Mouse (Mus musculus) embryonic facial prominence, embryonic 10.5 days (tissue): ENCODE data around the gene Olfr71. TPM values are rescaled to one million over a fixed set of nuclear protein-coding genes. Genes with fewer than 3 reads are reported as not detected.
A peak's percentile ranks its signal among the peaks of the same experiment; 100 is the strongest.

Experiments used
- DNase-seq: peaks from one replicate; pipeline ENCODE4 v3.0.0-alpha.2; 2017; ENCODE audit warnings: low spot score
- H3K27ac ChIP-seq: fragments of 300-500 bp; sonication (generic); replicated peaks from 2 replicates; pipeline ENCODE4 v1.5.1; 2016; ENCODE audit warnings: mild to moderate bottlenecking
- H3K27me3 ChIP-seq: fragments of 300-500 bp; sonication (generic); replicated peaks from 2 replicates; pipeline ENCODE4 v1.6.1; 2016; ENCODE audit warnings: low read depth, mild to moderate bottlenecking; ENCODE audit not compliant: poor library complexity, severe bottlenecking
- H3K36me3 ChIP-seq: fragments of 300-500 bp; sonication (generic); replicated peaks from 2 replicates; pipeline ENCODE4 v1.6.1; 2016; ENCODE audit warnings: mild to moderate bottlenecking, moderate library complexity
- H3K4me1 ChIP-seq: fragments of 300-500 bp; sonication (generic); 2 replicates; pipeline ENCODE4 v1.6.1; 2016
- H3K4me3 ChIP-seq: fragments of 300-500 bp; sonication (generic); 2 replicates; pipeline ENCODE4 v1.5.1; 2016; ENCODE audit warnings: mild to moderate bottlenecking, moderate library complexity
- H3K9me3 ChIP-seq: fragments of 300-500 bp; sonication (generic); 2 replicates; pipeline ENCODE4 v1.6.1; 2016; ENCODE audit warnings: mild to moderate bottlenecking
- WGBS: fragments of 180-500 bp; shearing (Covaris S2); methylation state at CpG from one replicate; pipeline ENCODE4 v1.1.7; 2016; 5-methylcytosine and 5-hydroxymethylcytosine counted together
- polyA plus RNA-seq: library from polyadenylated mRNA; unstranded; fragments of >200 nt; fragmentation: Nextera tagmentation; extraction: Ambion mirVana; gene quantifications from 2 replicates; pipeline ENCODE4 v1.2.1, GENCODE M21; 2016

Olfr71 gene
- polyA plus RNA-seq, 1 experiment from 2014 or later: not detected

DNA sequence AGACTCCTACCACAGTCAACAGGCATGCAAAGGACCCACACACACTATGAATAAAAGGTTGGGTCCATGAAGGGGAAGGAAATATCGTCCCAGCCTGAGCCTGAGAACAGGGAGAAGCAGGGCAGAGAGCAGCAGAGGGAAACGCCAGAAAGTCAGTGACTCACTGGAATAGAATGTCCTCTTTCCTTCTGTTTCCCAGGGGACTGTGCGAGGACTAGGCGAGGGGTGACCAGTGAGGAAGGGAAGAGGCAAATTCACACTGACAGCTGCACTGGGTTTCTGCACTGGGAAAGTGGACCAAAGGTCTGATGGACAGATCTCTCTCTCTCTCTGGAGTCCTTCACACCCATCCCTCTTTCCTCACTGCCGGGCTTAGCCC, 18.5 kb upstream of the Olfr71 start:
- no peaks in the 10 kb centered on the region for H3K9me3 ChIP-seq
- H3K4me1 ChIP-seq: peaks cover 43% of the 10 kb centered on the region
- no peak for DNase-seq
- no peaks in the 10 kb centered on the region for H3K27me3 ChIP-seq
- 37% methylated on average over 5 of the region's 5 CpGs for WGBS
- no peak overlapping the region for H3K4me3 ChIP-seq
- no peaks in the 10 kb centered on the region for H3K36me3 ChIP-seq
- 0 out of 2 replicates have a peak overlapping the region, but pooled peaks have one; percentile 30 for H3K27ac ChIP-seq

- Histone ChIP-seq H3K27me3 (no peaks in the 10 kb centered on the region), H3K4me3 (no peak overlapping the region), H3K27ac (peak overlapping the region; percentile 30; the same call in 1 of the 2 replicates), H3K36me3 (no peaks in the 10 kb centered on the region), H3K4me1 (peaks cover 43% of the 10 kb centered on the region), H3K9me3 (no peaks in the 10 kb centered on the region)
- WGBS: 78% methylated on average over 7 of the region's 7 CpGs
- DNase-seq: no peak
These were observed 17.9 kb upstream of the Olfr71 start for GRCm38 (mm10) chr4:43727718-43728575.

DNA sequence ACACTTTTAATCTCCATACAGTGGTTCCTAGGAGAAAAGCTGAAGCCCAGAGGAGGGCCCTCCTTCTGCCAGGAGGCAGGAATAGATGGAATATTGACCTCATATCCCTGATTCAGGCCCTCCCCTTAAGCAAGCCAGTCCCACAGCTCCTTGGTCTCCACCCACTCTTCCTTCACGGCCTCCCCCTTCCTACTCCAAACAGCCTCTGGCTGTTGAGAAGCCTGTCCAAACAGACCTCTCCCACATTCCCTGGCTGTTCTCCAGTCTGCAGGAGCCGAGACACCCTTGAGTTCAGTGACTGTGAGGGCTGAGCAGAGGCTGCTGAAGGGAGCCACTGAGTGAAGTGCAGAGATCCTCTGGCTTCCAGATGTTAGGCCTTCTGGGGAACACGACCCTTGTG, 16.9 kb upstream of the Olfr71 start, which contains the start of gene Hrct1:
Gene Hrct1 (plus strand): TSS at position 194 of the 400 bp plus-strand sequence.
- no peak for DNase-seq
- Histone ChIP-seq H3K36me3 (no peaks in the 10 kb centered on the region), H3K4me3 (no peak within 1 kb of the TSS), H3K9me3 (no peaks in the 10 kb centered on the region), H3K27me3 (no peaks in the 10 kb centered on the region), H3K27ac (peak within 1 kb of the TSS; percentile 30; the same call in 1 of the 2 replicates), H3K4me1 (peaks cover 39% of the 10 kb centered on the region)
- WGBS: 37% methylated on average over 3 of the region's 3 CpGs

DNA sequence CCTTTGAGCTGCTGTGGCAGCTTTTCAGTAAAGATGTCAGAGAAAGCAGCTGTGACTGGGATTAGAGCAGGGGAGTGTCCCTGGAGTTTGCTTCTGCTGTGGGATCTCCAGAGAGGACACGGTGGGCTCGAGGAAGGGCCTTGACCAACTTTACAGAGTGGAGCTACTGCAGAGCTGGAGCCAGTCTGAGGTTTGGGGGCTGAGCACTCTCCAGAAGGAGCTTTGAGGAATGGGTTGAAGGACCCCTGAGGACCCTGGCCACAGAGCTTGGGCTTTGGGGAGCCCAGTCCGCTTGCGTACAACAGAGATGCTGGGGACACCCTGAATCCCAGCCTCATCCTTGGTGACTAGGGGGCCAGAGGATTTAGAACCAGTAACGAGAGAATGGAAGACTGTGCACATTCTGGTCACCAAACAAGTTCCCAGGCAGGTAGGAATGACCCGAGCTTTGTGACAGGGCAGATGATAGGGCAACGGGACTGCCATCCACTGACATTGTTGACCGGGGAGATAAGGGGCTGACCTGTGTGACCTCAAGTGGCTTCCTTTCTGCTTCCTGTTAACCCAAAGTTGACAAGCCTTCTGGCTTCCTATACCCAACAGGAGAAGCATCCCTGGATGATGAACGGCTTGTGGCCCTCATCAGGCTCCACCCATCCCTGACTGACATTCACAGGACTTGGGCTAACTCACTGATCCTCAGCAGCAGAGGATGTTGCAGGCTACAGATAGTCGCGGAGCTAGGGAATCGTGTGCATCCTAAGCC, 16.4 kb upstream of the Olfr71 start:
- Histone ChIP-seq H3K9me3 (no peaks in the 10 kb centered on the region), H3K27me3 (no peaks in the 10 kb centered on the region), H3K4me3 (no peak overlapping the region), H3K36me3 (no peaks in the 10 kb centered on the region), H3K27ac (no peak overlapping the region), H3K4me1 (peaks cover 39% of the 10 kb centered on the region)
- WGBS: 63% methylated on average over 12 of the region's 12 CpGs
- no peak for DNase-seq

GRCm38 (mm10) chr4:43724764-43725163, 14.7 kb upstream of the Olfr71 start:
- Histone ChIP-seq H3K36me3 (no peaks in the 10 kb centered on the region), H3K27ac (no peak overlapping the region), H3K9me3 (no peaks in the 10 kb centered on the region), H3K4me3 (no peak overlapping the region), H3K4me1 (peaks cover 29% of the 10 kb centered on the region), H3K27me3 (no peaks in the 10 kb centered on the region)
- WGBS: 47% methylated on average over 1 of the region's 1 CpGs
- DNase-seq: peak; percentile 34

DNA sequence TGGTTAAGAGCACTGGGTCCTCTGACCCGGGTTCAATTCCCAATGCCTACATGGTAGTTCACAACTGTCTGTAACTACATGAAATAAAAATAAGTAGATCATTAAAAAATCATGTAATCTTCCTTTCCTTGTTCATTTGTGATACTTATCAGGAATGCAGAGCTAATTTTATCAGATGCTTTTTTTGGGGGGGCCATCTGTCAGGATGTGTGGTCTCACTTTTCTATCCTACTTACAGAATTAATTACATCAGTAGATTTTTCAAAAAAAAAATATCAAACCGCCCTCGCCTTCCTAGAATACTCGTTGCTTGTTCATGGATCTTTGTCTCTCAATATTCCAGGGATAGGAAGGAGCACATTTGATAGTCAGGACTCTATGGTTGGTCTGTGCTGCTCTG, 12.1 kb upstream of the Olfr71 start:
- no peaks in the 10 kb centered on the region for H3K27me3 ChIP-seq
- DNase-seq: no peak
- WGBS: 95% methylated on average over 4 of the region's 4 CpGs
- no peak overlapping the region for H3K27ac ChIP-seq
- no peaks in the 10 kb centered on the region for H3K9me3 ChIP-seq
- H3K4me3 ChIP-seq: no peak overlapping the region
- H3K4me1 ChIP-seq: peaks cover 10% of the 10 kb centered on the region
- H3K36me3 ChIP-seq: no peaks in the 10 kb centered on the region

- no peaks in the 10 kb centered on the region for H3K9me3 ChIP-seq
- no peaks in the 10 kb centered on the region for H3K4me1 ChIP-seq
- no peak overlapping the region for H3K27ac ChIP-seq
- no peaks in the 10 kb centered on the region for H3K36me3 ChIP-seq
- no peaks in the 10 kb centered on the region for H3K27me3 ChIP-seq
- H3K4me3 ChIP-seq: no peak overlapping the region
- 63% methylated on average over 15 of the region's 16 CpGs for WGBS
- no peak for DNase-seq
These were observed 10.6 kb upstream of the Olfr71 start for GRCm38 (mm10) chr4:43720491-43721228.

DNA sequence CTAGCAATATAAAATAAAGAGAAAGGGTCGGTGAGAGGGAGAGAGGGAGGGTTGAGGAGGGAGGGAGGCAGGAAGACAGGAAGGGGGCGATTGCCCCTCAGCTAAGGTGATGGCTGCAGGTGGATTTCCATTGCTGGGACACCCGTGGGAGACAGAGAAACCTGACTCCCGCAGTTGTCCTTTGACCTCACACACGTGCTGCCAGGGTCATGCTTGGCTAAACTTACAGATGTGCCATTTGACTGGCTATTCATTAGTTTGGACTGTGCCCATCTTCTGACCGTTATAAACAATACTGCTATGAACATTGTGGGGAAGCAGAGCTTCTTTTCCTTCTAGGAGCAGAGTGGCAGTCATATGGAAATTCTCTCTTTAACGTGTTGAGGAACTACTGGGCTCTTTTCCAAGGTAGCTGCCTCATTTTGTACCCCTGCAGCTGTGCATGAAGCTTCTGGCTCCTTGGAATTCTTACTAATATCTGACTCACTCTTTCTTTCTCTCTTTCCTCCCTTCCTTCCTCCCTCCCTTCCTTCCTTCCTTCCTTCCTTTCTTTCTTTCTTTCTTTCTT, 3.7 kb upstream of the Olfr71 start:
- no peak for DNase-seq
- no peaks in the 10 kb centered on the region for H3K9me3 ChIP-seq
- WGBS: 37% methylated on average over 7 of the region's 7 CpGs
- H3K36me3 ChIP-seq: no peaks in the 10 kb centered on the region
- 0 out of 2 replicates have a peak, but pooled peaks cover 6% of the 10 kb centered on the region for H3K27me3 ChIP-seq
- H3K27ac ChIP-seq: no peak overlapping the region
- H3K4me1 ChIP-seq: 0 out of 2 replicates have a peak, but pooled peaks cover 2% of the 10 kb centered on the region
- no peak overlapping the region for H3K4me3 ChIP-seq

DNA sequence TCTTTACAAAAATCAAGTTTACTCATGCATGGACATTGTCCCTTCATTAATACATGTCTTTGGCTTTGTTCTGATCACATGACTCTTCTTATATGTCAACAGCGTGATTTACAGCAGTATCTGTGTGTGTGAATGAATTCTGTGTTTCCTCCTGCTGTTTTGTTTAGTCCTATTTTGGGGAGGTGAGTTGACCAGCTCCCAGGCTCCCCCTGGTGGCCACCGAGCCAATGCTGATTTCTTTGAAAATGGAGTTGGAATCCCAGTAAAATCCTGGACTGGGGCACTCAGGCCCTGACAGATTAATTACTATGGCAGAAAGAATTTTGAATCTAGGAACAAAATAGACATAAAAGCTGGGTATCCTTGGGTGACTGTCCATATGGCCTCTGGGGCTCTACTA, 1.8 kb upstream of the Olfr71 start:
- peak; percentile 85 for DNase-seq
- Histone ChIP-seq H3K27ac (no peak overlapping the region), H3K9me3 (no peaks in the 10 kb centered on the region), H3K4me1 (peaks cover 2% of the 10 kb centered on the region; the same call in 1 of the 2 replicates), H3K36me3 (no peaks in the 10 kb centered on the region), H3K4me3 (no peak overlapping the region), H3K27me3 (0 out of 2 replicates have a peak, but pooled peaks cover 6% of the 10 kb centered on the region)
- WGBS: 5% methylated on average over 2 of the region's 2 CpGs

GRCm38 (mm10) chr4:43705991-43706390, 4.1 kb downstream of the Olfr71 start:
- H3K27ac ChIP-seq: no peak overlapping the region
- 93% methylated on average over 13 of the region's 13 CpGs for WGBS

GRCm38 (mm10) chr4:43703851-43704250, 6.2 kb downstream of the Olfr71 start:
- H3K4me3 ChIP-seq: no peak overlapping the region
- no peaks in the 10 kb centered on the region; the same call in 1 of the 2 replicates for H3K4me1 ChIP-seq
- H3K9me3 ChIP-seq: no peaks in the 10 kb centered on the region
- H3K27ac ChIP-seq: no peak overlapping the region
- WGBS: 83% methylated on average over 8 of the region's 8 CpGs
- no peak for DNase-seq
- peaks cover 8% of the 10 kb centered on the region; the same call in 1 of the 2 replicates for H3K27me3 ChIP-seq
- no peaks in the 10 kb centered on the region for H3K36me3 ChIP-seq

More at GRCm38 (mm10) chr4:43705991-43706390, 4.1 kb downstream of the Olfr71 start:
- no peaks in the 10 kb centered on the region for H3K36me3 ChIP-seq
- no peaks in the 10 kb centered on the region for H3K9me3 ChIP-seq
- H3K4me1 ChIP-seq: no peaks in the 10 kb centered on the region; the same call in 1 of the 2 replicates
- peaks cover 8% of the 10 kb centered on the region; the same call in 1 of the 2 replicates for H3K27me3 ChIP-seq
- no peak for DNase-seq
- H3K4me3 ChIP-seq: no peak overlapping the region

DNA sequence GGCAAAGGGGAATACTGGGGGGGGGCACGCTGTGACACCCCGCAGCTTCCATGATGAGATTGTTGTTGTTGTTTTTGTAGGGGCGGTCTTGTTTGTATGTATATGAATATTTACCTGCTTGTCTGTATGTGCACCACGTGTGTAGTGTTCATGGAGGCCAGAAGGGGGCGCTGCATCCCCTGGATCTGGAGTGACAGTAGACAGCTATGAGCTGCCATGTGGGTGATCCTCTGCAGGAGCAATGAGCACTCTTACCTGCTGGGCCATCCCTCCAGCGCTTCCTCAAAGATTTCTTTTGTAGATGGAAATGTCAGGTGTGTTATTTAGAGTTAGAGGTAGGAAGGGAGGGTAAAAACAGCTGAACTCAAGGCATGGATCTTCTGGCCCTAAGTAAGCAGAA, 6.6 kb downstream of the Olfr71 start:
- no peak for DNase-seq
- H3K36me3 ChIP-seq: no peaks in the 10 kb centered on the region
- H3K27ac ChIP-seq: no peak overlapping the region
- WGBS: 75% methylated on average over 6 of the region's 6 CpGs
- no peaks in the 10 kb centered on the region; the same call in 1 of the 2 replicates for H3K4me1 ChIP-seq
- no peak overlapping the region for H3K4me3 ChIP-seq
- no peaks in the 10 kb centered on the region for H3K9me3 ChIP-seq
- peaks cover 8% of the 10 kb centered on the region; the same call in 1 of the 2 replicates for H3K27me3 ChIP-seq
